Mouse (Mus musculus): Measurements from ENCODE around the gene Eml2. TPM values are rescaled to one million over a fixed set of nuclear protein-coding genes. Genes with fewer than 3 reads are reported as not detected.

The Eml2 gene
- 11.6 and 13.3 TPM in 2 replicates for polyA plus RNA-seq (2015; fragmentation: Nextera tagmentation; extraction: Ambion mirVana)

GRCm38 (mm10) chr7:19175708-19176515 is at the start of gene Eml2:
Eml2 (plus strand) TSS chr7:19176421.
- H3K27me3 ChIP-seq (replicated peaks) = peaks cover 33% of the 10 kb centered on the region
- H3K9me3 ChIP-seq (replicated peaks) = no peaks in the 10 kb centered on the region
- H3K4me1 ChIP-seq = peaks cover 63% of the 10 kb centered on the region
- peak within 1 kb of the TSS; percentile 73 for H3K9ac ChIP-seq (replicated peaks)
- ATAC-seq (ENCODE audit: low FRiP score) = peak; percentile 95
- peak within 1 kb of the TSS; percentile 70 for H3K4me3 ChIP-seq (replicated peaks)
- peaks cover 8% of the 10 kb centered on the region; the same call in 1 of the 2 replicates for H3K36me3 ChIP-seq
- WGBS = 1% methylated on average over 30 of the region's 30 CpGs
- peak within 1 kb of the TSS; percentile 86 for H3K27ac ChIP-seq (replicated peaks)
- H3K4me2 ChIP-seq = peak within 1 kb of the TSS; percentile 79

GRCm38 (mm10) chr7:19127744-19128143 is 48.5 kb upstream of the Eml2 start:
- Histone ChIP-seq H3K9ac (replicated peaks) (no peak overlapping the region), H3K36me3 (no peaks in the 10 kb centered on the region), H3K4me3 (replicated peaks) (no peak overlapping the region), H3K27ac (replicated peaks) (no peak overlapping the region), H3K27me3 (replicated peaks) (no peaks in the 10 kb centered on the region), H3K9me3 (replicated peaks) (no peaks in the 10 kb centered on the region), H3K4me2 (no peak overlapping the region), H3K4me1 (peaks cover 18% of the 10 kb centered on the region)
- no peak for ATAC-seq (ENCODE audit: low FRiP score)
- WGBS = 94% methylated on average over 5 of the region's 5 CpGs

GRCm38 (mm10) chr7:19129396-19129795 is 46.8 kb upstream of the Eml2 start:
- H3K9ac ChIP-seq (replicated peaks) = no peak overlapping the region
- H3K36me3 ChIP-seq = no peaks in the 10 kb centered on the region
- H3K4me3 ChIP-seq (replicated peaks) = no peak overlapping the region
- no peaks in the 10 kb centered on the region for H3K9me3 ChIP-seq (replicated peaks)
- 95% methylated on average over 5 of the region's 5 CpGs for WGBS
- H3K27me3 ChIP-seq (replicated peaks) = no peaks in the 10 kb centered on the region
- H3K4me1 ChIP-seq = peaks cover 19% of the 10 kb centered on the region
- no peak for ATAC-seq (ENCODE audit: low FRiP score)
- H3K4me2 ChIP-seq = no peak overlapping the region
- H3K27ac ChIP-seq (replicated peaks) = no peak overlapping the region

GRCm38 (mm10) chr7:19130657-19131056 is 45.6 kb upstream of the Eml2 start:
- H3K9me3 ChIP-seq (replicated peaks) = no peaks in the 10 kb centered on the region
- peak overlapping the region; percentile 43 for H3K9ac ChIP-seq (replicated peaks)
- peak overlapping the region; percentile 90 for H3K27ac ChIP-seq (replicated peaks)
- H3K4me2 ChIP-seq = peak overlapping the region; percentile 66
- H3K4me1 ChIP-seq = peaks cover 19% of the 10 kb centered on the region
- WGBS = 24% methylated on average over 4 of the region's 4 CpGs
- no peak for ATAC-seq (ENCODE audit: low FRiP score)
- peak overlapping the region; percentile 50 for H3K4me3 ChIP-seq (replicated peaks)
- peaks cover 6% of the 10 kb centered on the region for H3K36me3 ChIP-seq
- H3K27me3 ChIP-seq (replicated peaks) = no peaks in the 10 kb centered on the region

- H3K4me2 ChIP-seq = peak overlapping the region; percentile 66
- peak overlapping the region; percentile 52 for H3K9ac ChIP-seq (replicated peaks)
- peak; percentile 98 for ATAC-seq (ENCODE audit: low FRiP score)
- no peaks in the 10 kb centered on the region for H3K27me3 ChIP-seq (replicated peaks)
- peaks cover 19% of the 10 kb centered on the region for H3K4me1 ChIP-seq
- peak overlapping the region; percentile 90 for H3K27ac ChIP-seq (replicated peaks)
- peak overlapping the region; percentile 50 for H3K4me3 ChIP-seq (replicated peaks)
- H3K36me3 ChIP-seq = peaks cover 13% of the 10 kb centered on the region
- WGBS = 0% methylated on average over 39 of the region's 39 CpGs
- H3K9me3 ChIP-seq (replicated peaks) = no peaks in the 10 kb centered on the region
Observed at GRCm38 (mm10) chr7:19131324-19131848, 44.8 kb upstream of the Eml2 start.

- Histone ChIP-seq H3K4me3 (replicated peaks) (no peak overlapping the region), H3K27me3 (replicated peaks) (no peaks in the 10 kb centered on the region), H3K36me3 (peaks cover 60% of the 10 kb centered on the region), H3K27ac (replicated peaks) (no peak overlapping the region), H3K9ac (replicated peaks) (no peak overlapping the region), H3K4me1 (peaks cover 10% of the 10 kb centered on the region), H3K4me2 (no peak overlapping the region), H3K9me3 (replicated peaks) (no peaks in the 10 kb centered on the region)
- WGBS = 94% methylated on average over 13 of the region's 13 CpGs
- no peak for ATAC-seq (ENCODE audit: low FRiP score)
Observed at GRCm38 (mm10) chr7:19136168-19136567, 40.1 kb upstream of the Eml2 start.

GRCm38 (mm10) chr7:19136673-19137334 is 39.4 kb upstream of the Eml2 start:
- H3K4me2 ChIP-seq = no peak overlapping the region
- peaks cover 64% of the 10 kb centered on the region for H3K36me3 ChIP-seq
- peaks cover 8% of the 10 kb centered on the region for H3K4me1 ChIP-seq
- H3K9ac ChIP-seq (replicated peaks) = no peak overlapping the region
- H3K4me3 ChIP-seq (replicated peaks) = no peak overlapping the region
- no peak overlapping the region for H3K27ac ChIP-seq (replicated peaks)
- 92% methylated on average over 38 of the region's 38 CpGs for WGBS
- H3K27me3 ChIP-seq (replicated peaks) = no peaks in the 10 kb centered on the region
- H3K9me3 ChIP-seq (replicated peaks) = no peaks in the 10 kb centered on the region
- no peak for ATAC-seq (ENCODE audit: low FRiP score)

- H3K4me3 ChIP-seq (replicated peaks) = no peak overlapping the region
- H3K27me3 ChIP-seq (replicated peaks) = no peaks in the 10 kb centered on the region
- H3K4me1 ChIP-seq = 0 out of 2 replicates have a peak, but pooled peaks cover 4% of the 10 kb centered on the region
- no peak overlapping the region for H3K4me2 ChIP-seq
- peaks cover 68% of the 10 kb centered on the region for H3K36me3 ChIP-seq
- 59% methylated on average over 5 of the region's 5 CpGs for WGBS
- no peak overlapping the region for H3K9ac ChIP-seq (replicated peaks)
- H3K9me3 ChIP-seq (replicated peaks) = no peaks in the 10 kb centered on the region
- H3K27ac ChIP-seq (replicated peaks) = no peak overlapping the region
- no peak for ATAC-seq (ENCODE audit: low FRiP score)
Observed at GRCm38 (mm10) chr7:19137380-19137779, 38.8 kb upstream of the Eml2 start.

- WGBS = 90% methylated on average over 10 of the region's 10 CpGs
- no peak overlapping the region for H3K9ac ChIP-seq (replicated peaks)
Observed at GRCm38 (mm10) chr7:19146793-19147192, 29.4 kb upstream of the Eml2 start.

GRCm38 (mm10) chr7:19147497-19148045 is 28.6 kb upstream of the Eml2 start:
- no peaks in the 10 kb centered on the region for H3K27me3 ChIP-seq (replicated peaks)
- H3K27ac ChIP-seq (replicated peaks) = no peak overlapping the region
- no peaks in the 10 kb centered on the region for H3K9me3 ChIP-seq (replicated peaks)
- 0 out of 2 replicates have a peak overlapping the region, but pooled peaks have one; percentile 64 for H3K4me3 ChIP-seq (replicated peaks)
- no peak overlapping the region for H3K9ac ChIP-seq (replicated peaks)
- H3K4me1 ChIP-seq = peaks cover 30% of the 10 kb centered on the region
- peaks cover 14% of the 10 kb centered on the region for H3K36me3 ChIP-seq
- 58% methylated on average over 6 of the region's 6 CpGs for WGBS
- H3K4me2 ChIP-seq = peak overlapping the region; percentile 74
- no peak for ATAC-seq (ENCODE audit: low FRiP score)

More at GRCm38 (mm10) chr7:19146793-19147192, 29.4 kb upstream of the Eml2 start:
- H3K4me3 ChIP-seq (replicated peaks) = no peak overlapping the region
- ATAC-seq (ENCODE audit: low FRiP score) = no peak
- H3K27ac ChIP-seq (replicated peaks) = no peak overlapping the region
- H3K9me3 ChIP-seq (replicated peaks) = no peaks in the 10 kb centered on the region
- H3K27me3 ChIP-seq (replicated peaks) = no peaks in the 10 kb centered on the region
- peaks cover 30% of the 10 kb centered on the region for H3K4me1 ChIP-seq
- peaks cover 12% of the 10 kb centered on the region for H3K36me3 ChIP-seq
- H3K4me2 ChIP-seq = no peak overlapping the region

- Histone ChIP-seq H3K27me3 (replicated peaks) (no peaks in the 10 kb centered on the region), H3K4me3 (replicated peaks) (peak overlapping the region; percentile 64), H3K27ac (replicated peaks) (peak overlapping the region; percentile 87), H3K9me3 (replicated peaks) (no peaks in the 10 kb centered on the region), H3K4me1 (peaks cover 30% of the 10 kb centered on the region), H3K4me2 (peak overlapping the region; percentile 74), H3K9ac (replicated peaks) (peak overlapping the region; percentile 67), H3K36me3 (peaks cover 22% of the 10 kb centered on the region)
- WGBS = 9% methylated on average over 20 of the region's 20 CpGs
- peak; percentile 0; the same call in 1 of the 2 replicates for ATAC-seq (ENCODE audit: low FRiP score)
Observed at GRCm38 (mm10) chr7:19148180-19148874, 27.9 kb upstream of the Eml2 start.
